10 mouse cellular contexts compared by ENCODE assay signal in the genomic region with DNA sequence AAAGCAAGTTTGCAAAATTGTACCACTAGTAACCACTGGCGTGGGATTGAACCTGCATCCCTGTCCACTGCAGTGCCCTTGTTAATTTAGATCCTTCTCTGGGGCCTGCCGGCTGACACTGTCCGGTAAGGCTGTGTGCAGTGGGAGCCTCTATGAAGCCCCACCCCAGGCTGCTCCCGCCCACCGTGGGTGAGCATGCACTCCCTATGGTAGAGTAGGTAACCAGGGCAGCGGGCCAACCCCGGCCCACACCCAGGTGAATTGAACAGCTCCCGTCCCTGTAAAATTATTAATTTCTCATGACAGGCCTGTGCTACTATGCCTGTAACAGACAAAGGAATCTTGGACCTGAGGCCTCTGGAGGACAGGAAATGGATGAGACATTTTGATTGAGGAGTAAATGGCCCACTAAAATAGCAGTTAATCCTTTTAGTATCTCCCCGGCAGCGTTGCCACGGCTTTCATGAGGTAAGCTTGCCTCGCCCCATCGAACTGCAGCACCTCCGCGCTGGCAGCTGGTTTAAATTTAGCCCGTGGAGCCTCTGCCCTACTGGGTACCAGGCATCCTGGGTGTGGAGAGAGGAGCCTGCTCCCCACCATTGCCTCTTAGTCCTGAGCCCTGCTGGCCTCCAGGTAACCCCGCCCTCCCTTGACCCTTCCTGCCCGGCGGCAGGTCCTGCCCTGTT.
DNase-seq lines count a peak whose midpoint lies in the region; ATAC-seq lines count a peak whose summit lies in the region.
"Had no signal": no experiment of that assay in that cellular context is flagged by ENCODE, and none has a peak within 500 bp of the region (broad histone marks: within the 10 kb centered on the region; RNA-seq: fewer than 3 reads in every experiment).

No protein-coding gene starts in this region.

- H3K4me2 ChIP-seq in liver, embryonic 11.5 days: no peak overlapping the region
- no peak overlapping the region for H3K4me2 ChIP-seq in liver, embryonic 12.5 days
- H3K4me2 ChIP-seq in hindbrain, embryonic 14.5 days (replicated peaks): no peak overlapping the region
- no peak overlapping the region for H3K4me2 ChIP-seq in stomach, embryonic 15.5 days
- H3K4me2 ChIP-seq: forebrain, embryonic 15.5 days had no signal

- no peaks in the 10 kb centered on the region for H3K9me3 ChIP-seq in liver, embryonic 11.5 days (ENCODE audit: control insufficient read depth, low read length)
- H3K9me3 ChIP-seq in liver, embryonic 12.5 days (replicated peaks): no peaks in the 10 kb centered on the region
- no peaks in the 10 kb centered on the region for H3K9me3 ChIP-seq in hindbrain, embryonic 14.5 days (ENCODE audit: control insufficient read depth, low read length)
- no peaks in the 10 kb centered on the region for H3K9me3 ChIP-seq in midbrain, embryonic 10.5 days (replicated peaks)
- no peaks in the 10 kb centered on the region for H3K9me3 ChIP-seq in stomach, embryonic 15.5 days
- H3K9me3 ChIP-seq: forebrain, embryonic 15.5 days had no signal

- no peak overlapping the region for H3K9ac ChIP-seq in liver, embryonic 11.5 days (ENCODE audit: low read depth, low read length)
- no peak overlapping the region for H3K9ac ChIP-seq in liver, embryonic 12.5 days
- peak overlapping the region; percentile 34; the same call in 1 of the 2 replicates for H3K9ac ChIP-seq in hindbrain, embryonic 14.5 days
- H3K9ac ChIP-seq in stomach, embryonic 15.5 days: no peak overlapping the region
- H3K9ac ChIP-seq: forebrain, embryonic 15.5 days had no signal

- no peak for DNase-seq in liver, embryonic 11.5 days (ENCODE audit: low spot score)
- DNase-seq in hindbrain, embryonic 14.5 days (ENCODE audit: low spot score): no peak
- DNase-seq in midbrain, embryonic 10.5 days (ENCODE audit: low spot score): no peak
- no peak for DNase-seq in layer of hippocampus, postnatal 10 days (ENCODE audit: low spot score in 2 of 2)
- DNase-seq in urinary bladder, postnatal 36 days (ENCODE audit: low spot score in 2 of 2): no peak
- DNase-seq: lung, postnatal 36 days had no signal

- H3K4me3 ChIP-seq in liver, embryonic 11.5 days (ENCODE audit: low read depth, low read length): no peak overlapping the region
- H3K4me3 ChIP-seq in liver, embryonic 12.5 days: no peak overlapping the region
- H3K4me3 ChIP-seq in hindbrain, embryonic 14.5 days (replicated peaks; ENCODE audit: low read length): no peak overlapping the region
- H3K4me3 ChIP-seq in midbrain, embryonic 10.5 days: no peak overlapping the region
- H3K4me3 ChIP-seq in stomach, embryonic 15.5 days (replicated peaks): no peak overlapping the region
- H3K4me3 ChIP-seq: forebrain, embryonic 15.5 days had no signal

- H3K27me3 ChIP-seq in liver, embryonic 11.5 days (replicated peaks; ENCODE audit: control insufficient read depth, insufficient read depth, low read length): peaks cover 4% of the 10 kb centered on the region; the same call in 1 of the 2 replicates
- peaks cover 22% of the 10 kb centered on the region; the same call in 1 of the 2 replicates for H3K27me3 ChIP-seq in liver, embryonic 12.5 days (replicated peaks)
- no peaks in the 10 kb centered on the region for H3K27me3 ChIP-seq in hindbrain, embryonic 14.5 days (ENCODE audit: control insufficient read depth, insufficient read depth, low read length)
- H3K27me3 ChIP-seq in midbrain, embryonic 10.5 days (ENCODE audit: low read depth, poor library complexity, severe bottlenecking): peaks cover 58% of the 10 kb centered on the region
- H3K27me3 ChIP-seq in stomach, embryonic 15.5 days (replicated peaks): no peaks in the 10 kb centered on the region; the same call in 1 of the 2 replicates
- H3K27me3 ChIP-seq: CH12.LX; forebrain, embryonic 15.5 days had no signal

- 61% methylated on average over 19 of the region's 19 CpGs for WGBS in liver, embryonic 11.5 days
- WGBS in liver, embryonic 12.5 days (ENCODE audit: insufficient replicate concordance): 67% methylated on average over 19 of the region's 19 CpGs
- WGBS in hindbrain, embryonic 14.5 days: 58% methylated on average over 19 of the region's 19 CpGs
- WGBS in midbrain, embryonic 10.5 days: 68% methylated on average over 19 of the region's 19 CpGs
- 40% methylated on average over 19 of the region's 19 CpGs for WGBS in stomach, embryonic 15.5 days

- no peaks in the 10 kb centered on the region for H3K4me1 ChIP-seq in liver, embryonic 11.5 days (replicated peaks; ENCODE audit: control insufficient read depth, insufficient read depth, low read length)
- no peaks in the 10 kb centered on the region for H3K4me1 ChIP-seq in liver, embryonic 12.5 days
- H3K4me1 ChIP-seq in hindbrain, embryonic 14.5 days (replicated peaks; ENCODE audit: control insufficient read depth, insufficient read depth, low read length): peaks cover 23% of the 10 kb centered on the region
- peaks cover 69% of the 10 kb centered on the region for H3K4me1 ChIP-seq in midbrain, embryonic 10.5 days
- H3K4me1 ChIP-seq in stomach, embryonic 15.5 days: 0 out of 2 replicates have a peak, but pooled peaks cover 7% of the 10 kb centered on the region
- H3K4me1 ChIP-seq: forebrain, embryonic 15.5 days had no signal

- ATAC-seq in liver, embryonic 11.5 days (replicated peaks; ENCODE audit: low FRiP score): 0 out of 2 replicates have a peak, but pooled peaks have one; percentile 31
- ATAC-seq in liver, embryonic 12.5 days: no peak
- ATAC-seq in hindbrain, embryonic 14.5 days (ENCODE audit: low FRiP score): no peak; the same call in 1 of the 2 replicates
- ATAC-seq in stomach, embryonic 15.5 days (ENCODE audit: insufficient read depth, low FRiP score, low read depth): peak; percentile 33; the same call in 1 of the 2 replicates
- ATAC-seq: forebrain, embryonic 15.5 days had no signal

- H3K36me3 ChIP-seq in liver, embryonic 11.5 days (ENCODE audit: control insufficient read depth, insufficient read depth, low read length): no peaks in the 10 kb centered on the region
- H3K36me3 ChIP-seq in liver, embryonic 12.5 days: no peaks in the 10 kb centered on the region
- no peaks in the 10 kb centered on the region for H3K36me3 ChIP-seq in hindbrain, embryonic 14.5 days (replicated peaks; ENCODE audit: control insufficient read depth, insufficient read depth)
- no peaks in the 10 kb centered on the region for H3K36me3 ChIP-seq in midbrain, embryonic 10.5 days
- no peaks in the 10 kb centered on the region for H3K36me3 ChIP-seq in stomach, embryonic 15.5 days
- H3K36me3 ChIP-seq: forebrain, embryonic 15.5 days had no signal

- no peak overlapping the region for H3K27ac ChIP-seq in liver, embryonic 11.5 days (ENCODE audit: low read depth, low read length)
- no peak overlapping the region for H3K27ac ChIP-seq in liver, embryonic 12.5 days
- peak overlapping the region; percentile 57 for H3K27ac ChIP-seq in hindbrain, embryonic 14.5 days
- peak overlapping the region; percentile 34 for H3K27ac ChIP-seq in midbrain, embryonic 10.5 days (replicated peaks)
- no peak overlapping the region for H3K27ac ChIP-seq in stomach, embryonic 15.5 days
- H3K27ac ChIP-seq: forebrain, embryonic 15.5 days had no signal

Comparison
In these comparisons a context has a peak if more than half of its experiments do, and no peak if none do; other contexts are left out.
1. ATAC-seq: peak in liver, embryonic 11.5 days (single experiment) and stomach, embryonic 15.5 days (single experiment); none in liver, embryonic 12.5 days (single experiment) and hindbrain, embryonic 14.5 days (single experiment).
2. H3K27ac ChIP-seq: peak in hindbrain, embryonic 14.5 days (single experiment) and midbrain, embryonic 10.5 days (single experiment); none in liver, embryonic 11.5 days (single experiment), liver, embryonic 12.5 days (single experiment) and stomach, embryonic 15.5 days (single experiment).